Mouse (Mus musculus): ENCODE data around the gene Homer1. TPM values are rescaled to one million over a fixed set of nuclear protein-coding genes. Genes with fewer than 3 reads are reported as not detected.

The Homer1 gene
- total RNA-seq, 2 experiments from 2014 or later = 145 to 149 TPM

DNA sequence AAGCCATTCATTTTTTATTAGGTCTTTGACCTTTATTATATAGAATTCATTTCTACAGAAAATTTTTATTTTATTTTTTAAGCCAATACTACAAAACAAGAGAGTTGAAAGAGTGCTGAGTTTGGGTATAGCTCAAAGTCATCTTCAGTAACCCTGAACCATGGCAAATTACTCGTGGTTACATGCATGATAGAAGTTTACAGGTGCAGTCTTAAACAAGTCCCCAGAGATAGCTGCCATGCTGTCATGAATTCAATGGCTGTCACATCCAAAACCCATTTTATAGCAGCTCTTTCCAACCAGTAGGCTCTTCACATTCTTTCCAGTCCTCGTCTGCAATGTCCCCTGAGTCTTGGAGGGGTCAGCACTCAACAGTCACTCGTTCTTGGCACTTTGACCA lies 26.9 kb downstream of the Homer1 start:
- intact Hi-C loops (cut with DNase I) = no loop called here

DNA sequence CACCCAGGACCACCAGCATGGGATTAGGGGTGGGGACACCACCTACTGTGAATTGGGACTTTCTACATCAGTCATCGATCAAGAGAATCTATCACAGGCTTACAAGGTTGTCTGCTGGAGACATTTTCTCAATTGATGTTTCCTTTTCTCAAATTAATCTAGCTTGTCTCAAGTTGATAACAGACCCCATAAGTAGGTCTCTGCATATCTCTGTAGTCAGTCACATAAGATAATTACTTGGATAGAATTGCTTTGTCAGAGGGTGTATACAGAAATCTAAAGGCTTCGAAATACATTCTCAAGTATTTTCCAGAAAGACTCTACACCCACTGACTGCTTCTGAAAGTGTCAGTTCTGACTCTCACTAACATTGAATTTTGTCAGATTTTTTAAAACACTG lies 32.3 kb downstream of the Homer1 start:
- intact Hi-C loops (cut with DNase I) = no loop called here

More for the DNA sequence above, 26.9 kb downstream of the Homer1 start:
- DNase-seq (ENCODE audit: extremely low spot score in 1 of 2, low spot score in 2 of 2) = no peak

DNA sequence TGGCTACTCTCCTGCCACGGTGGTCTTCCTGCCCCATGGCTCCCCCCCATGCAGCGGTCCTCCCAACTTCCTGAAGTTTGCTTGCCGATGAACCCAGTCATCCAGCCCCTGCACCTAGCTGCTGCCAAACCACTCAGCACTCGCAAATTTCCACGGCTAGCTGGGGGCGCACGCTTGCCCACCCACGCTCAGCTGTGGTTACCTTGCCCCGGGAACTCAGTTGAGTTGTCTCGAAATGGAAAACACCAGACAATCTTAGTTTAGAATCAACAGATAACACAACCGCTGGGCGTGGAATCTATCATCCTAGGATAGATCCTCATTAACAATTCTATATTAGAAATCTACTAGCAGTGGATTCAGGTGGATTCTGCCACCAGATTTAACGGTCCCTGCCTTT lies 33.1 kb downstream of the Homer1 start:
- DNase-seq (ENCODE audit: extremely low spot score in 1 of 2, low spot score in 2 of 2) = no peak
- intact Hi-C loops (cut with DNase I) = no loop called here

More for the DNA sequence above, 32.3 kb downstream of the Homer1 start:
- no peak for DNase-seq (ENCODE audit: extremely low spot score in 1 of 2, low spot score in 2 of 2)

DNA sequence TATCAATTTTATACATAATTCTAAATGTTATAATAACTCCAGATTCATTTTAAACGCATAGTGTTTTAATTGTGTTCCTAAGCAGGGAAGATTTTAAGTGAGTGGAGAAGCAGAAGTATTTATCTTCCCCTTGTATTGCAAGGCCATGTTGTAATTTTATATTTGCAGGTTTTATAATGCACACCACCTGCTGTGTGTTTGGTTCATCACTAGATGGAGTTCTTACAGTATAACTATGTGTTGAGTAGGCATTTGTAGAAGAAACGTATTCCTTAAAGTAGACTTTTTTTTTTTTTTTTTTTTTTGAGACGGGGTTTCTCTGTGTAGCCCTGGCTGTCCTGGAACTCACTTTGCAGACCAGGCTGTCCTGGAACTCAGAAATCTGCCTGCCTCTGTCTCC lies 35.9 kb downstream of the Homer1 start:
- DNase-seq (ENCODE audit: extremely low spot score in 1 of 2, low spot score in 2 of 2) = no peak

DNA sequence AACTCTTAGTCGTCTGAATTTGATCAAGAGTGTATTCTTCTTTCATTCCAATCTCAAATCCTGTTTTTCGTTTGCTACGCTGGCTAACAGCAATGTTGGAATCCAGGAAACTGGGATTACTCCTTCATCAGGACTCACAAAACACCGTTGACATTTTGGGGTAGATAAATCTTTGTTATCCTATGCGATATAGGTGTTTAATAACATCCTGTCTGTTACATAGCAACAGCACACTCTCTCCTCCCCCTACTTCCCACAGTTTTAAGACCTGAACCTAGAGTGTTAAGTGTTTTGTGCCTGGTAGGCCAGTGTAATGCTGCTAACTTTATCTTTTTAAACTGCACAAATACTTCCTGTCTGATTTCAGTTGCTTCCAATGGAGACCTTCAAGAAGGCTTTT lies 39.0 kb downstream of the Homer1 start:
- no peak for DNase-seq (ENCODE audit: extremely low spot score in 1 of 2, low spot score in 2 of 2)
- intact Hi-C loops (cut with DNase I) = no loop called here

More for the DNA sequence above, 35.9 kb downstream of the Homer1 start:
- intact Hi-C loops (cut with DNase I) = no loop called here

DNA sequence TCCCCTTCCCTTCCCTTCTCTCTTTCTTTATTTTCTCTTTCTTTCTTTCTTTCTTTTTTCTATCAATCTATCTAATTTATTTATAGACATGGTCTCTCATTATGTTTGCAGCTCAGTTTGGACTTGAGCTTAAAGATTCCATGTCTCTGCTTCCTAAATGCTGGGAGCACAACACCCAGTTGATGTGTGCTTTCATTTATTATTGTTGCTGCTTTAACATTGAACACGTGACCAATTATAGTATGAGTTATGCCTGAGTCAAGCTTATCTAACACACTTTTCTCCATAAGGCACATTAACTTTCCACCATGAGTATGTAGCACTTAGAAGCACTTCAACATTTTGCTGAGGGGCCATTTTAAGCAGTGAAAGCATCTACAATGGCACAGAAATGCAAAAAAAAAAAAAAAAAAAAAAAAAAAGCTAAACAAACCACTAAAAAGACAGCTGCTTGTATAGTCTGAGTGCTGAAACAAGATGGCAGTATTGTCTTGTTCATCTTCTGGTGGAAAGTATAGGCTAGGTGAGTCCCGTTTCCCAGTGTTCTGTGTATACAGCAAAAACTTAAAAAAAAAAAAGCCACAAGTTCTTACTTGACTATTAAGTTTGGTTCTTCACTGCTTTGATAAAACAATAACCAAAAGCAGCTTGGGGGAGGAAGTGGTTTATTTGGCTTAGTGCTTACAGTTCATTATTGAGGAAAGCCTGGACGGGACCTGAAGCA lies 41.3 kb downstream of the Homer1 start:
- intact Hi-C loops (cut with DNase I) = no loop called here
- no peak for DNase-seq (ENCODE audit: extremely low spot score in 1 of 2, low spot score in 2 of 2)

DNA sequence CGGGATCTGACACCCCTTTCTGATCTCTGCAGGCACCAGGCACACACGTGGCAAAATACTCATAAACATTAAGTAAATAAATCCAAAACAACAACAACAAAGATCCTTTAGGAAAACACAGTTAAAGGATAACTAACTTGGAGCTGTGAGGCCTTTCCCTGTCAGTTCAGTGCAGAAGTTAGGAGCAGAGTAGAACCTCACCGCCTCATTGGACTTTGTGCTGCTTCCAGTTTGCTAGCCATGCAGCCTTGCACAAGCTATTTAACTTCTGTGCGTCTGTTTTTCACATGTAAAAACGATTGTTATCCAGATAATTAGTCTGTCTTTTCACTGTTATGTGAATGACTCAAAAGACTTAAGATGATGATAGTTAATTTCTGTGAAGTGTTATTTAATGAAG lies 43.2 kb downstream of the Homer1 start:
- DNase-seq (ENCODE audit: extremely low spot score in 1 of 2, low spot score in 2 of 2) = no peak

DNA sequence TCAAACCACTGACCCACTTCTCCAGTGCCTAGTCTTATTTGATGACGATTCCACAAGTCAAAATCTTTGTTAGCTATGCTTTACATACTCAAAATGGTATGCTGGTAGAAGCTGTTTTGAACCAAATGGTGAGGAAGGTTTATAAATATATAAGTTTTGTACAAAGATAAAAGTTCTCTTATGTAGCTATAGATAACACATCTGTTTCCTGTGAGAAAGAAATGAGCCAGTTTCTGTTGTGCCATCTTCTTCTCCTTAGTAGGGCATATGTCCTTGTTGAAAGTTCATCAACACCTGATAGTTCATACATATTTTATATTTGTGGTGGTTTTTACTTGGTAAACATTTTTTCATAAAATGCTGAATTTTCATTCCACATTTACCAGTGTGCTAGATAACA lies 45.0 kb downstream of the Homer1 start:
- no peak for DNase-seq (ENCODE audit: extremely low spot score in 1 of 2, low spot score in 2 of 2)
- intact Hi-C loops (cut with DNase I) = no loop called here

More for the DNA sequence above, 43.2 kb downstream of the Homer1 start:
- intact Hi-C loops (cut with DNase I) = no loop called here

DNA sequence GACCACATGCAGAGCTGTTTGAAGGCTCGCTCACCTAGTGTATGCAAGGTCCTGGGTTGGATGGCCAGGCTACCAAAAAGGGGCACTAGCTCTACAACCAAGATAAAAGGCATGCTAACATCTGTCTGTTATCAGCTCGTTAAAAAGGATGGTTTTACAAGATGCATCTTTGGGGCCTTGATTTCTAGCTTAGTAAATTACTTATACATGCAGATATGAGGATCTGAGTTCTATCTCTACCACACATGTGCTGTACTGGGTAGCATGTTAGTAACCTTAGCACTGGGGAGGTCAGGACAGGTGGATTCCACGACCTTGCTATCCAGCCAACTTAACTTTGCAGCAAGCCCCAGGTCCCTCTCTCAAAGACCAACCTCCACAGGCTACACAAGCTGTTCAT lies 46.4 kb downstream of the Homer1 start:
- no peak for DNase-seq (ENCODE audit: extremely low spot score in 1 of 2, low spot score in 2 of 2)
- intact Hi-C loops (cut with DNase I) = no loop called here

DNA sequence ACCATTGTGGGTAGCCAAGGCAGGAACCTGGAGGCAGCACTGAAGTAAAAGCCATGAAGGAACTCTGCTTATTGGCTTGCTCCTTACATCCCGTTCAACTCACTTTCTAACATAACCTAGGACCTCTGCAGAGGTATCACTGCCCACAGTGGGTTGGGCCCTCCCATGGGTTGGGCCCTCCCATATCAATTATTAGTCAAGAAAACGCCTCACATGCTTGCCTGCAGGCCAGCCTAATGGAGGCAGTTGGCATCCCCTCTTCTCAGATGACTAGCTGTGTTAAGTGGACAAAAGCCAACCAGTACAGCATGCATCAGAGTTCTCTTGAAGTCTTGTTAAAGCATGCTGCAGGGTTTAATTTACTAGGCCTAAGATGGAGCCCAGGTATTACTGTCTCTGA lies 52.6 kb downstream of the Homer1 start:
- DNase-seq (ENCODE audit: extremely low spot score in 1 of 2, low spot score in 2 of 2) = no peak
- intact Hi-C loops (cut with DNase I) = no loop called here

DNA sequence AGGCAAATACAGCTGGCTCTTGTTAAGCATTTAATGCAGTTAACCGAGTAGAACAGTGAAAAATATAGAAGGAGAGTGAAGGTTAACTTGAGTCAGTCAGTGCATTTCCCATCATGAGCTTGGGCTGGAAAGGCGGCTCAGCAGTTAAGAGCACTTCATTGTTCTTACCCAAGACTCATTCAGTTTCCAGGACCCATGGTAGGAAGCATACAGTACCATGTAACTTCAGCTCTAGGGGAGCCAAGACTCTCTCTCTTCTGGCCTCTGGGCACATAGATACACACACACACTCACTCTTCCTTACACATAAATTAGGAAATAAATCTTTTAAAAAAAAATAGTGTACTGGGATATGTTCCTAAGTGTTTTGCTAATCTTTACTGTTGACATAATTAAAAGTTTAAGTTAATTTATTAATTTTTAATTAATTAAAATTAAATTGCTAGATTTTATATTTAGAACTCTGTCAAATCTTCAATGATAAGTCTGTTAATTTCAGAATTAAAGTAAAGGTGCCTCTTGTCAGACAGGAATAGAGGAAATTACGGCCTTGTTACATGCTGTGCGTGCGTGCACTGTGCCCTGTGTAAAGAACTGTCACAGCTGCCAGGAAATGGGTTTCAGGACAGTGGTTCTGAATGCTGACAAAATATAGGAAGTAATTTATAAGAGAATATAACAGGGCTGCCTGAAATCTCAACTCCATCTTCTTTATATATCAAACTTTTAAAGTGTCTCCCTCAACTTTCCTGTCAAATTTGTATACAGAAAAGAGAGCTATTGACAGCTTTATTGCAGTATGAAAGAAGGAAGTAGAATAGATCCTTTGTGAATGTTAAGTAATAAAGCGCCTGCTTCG lies 55.2 kb downstream of the Homer1 start:
- DNase-seq (ENCODE audit: extremely low spot score in 1 of 2, low spot score in 2 of 2) = no peak
- intact Hi-C loops (cut with DNase I) = no loop called here

DNA sequence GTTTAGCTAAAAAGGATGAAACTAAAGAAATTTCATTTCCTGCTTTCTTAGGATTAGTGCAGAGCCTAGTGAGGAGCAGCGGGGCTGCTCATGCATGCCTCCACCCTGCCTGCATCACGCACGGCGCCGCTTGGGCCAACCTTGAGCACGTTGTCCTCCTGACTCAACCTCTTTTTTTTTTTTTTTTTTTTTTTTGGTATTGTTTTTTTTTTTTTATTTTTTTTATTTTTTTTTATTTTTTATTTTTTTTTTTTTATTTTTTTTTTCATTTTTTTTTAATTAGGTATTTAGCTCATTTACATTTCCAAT lies 55.8 kb downstream of the Homer1 start:
- no peak for DNase-seq (ENCODE audit: extremely low spot score in 1 of 2, low spot score in 2 of 2)
- intact Hi-C loops (cut with DNase I) = no loop called here

DNA sequence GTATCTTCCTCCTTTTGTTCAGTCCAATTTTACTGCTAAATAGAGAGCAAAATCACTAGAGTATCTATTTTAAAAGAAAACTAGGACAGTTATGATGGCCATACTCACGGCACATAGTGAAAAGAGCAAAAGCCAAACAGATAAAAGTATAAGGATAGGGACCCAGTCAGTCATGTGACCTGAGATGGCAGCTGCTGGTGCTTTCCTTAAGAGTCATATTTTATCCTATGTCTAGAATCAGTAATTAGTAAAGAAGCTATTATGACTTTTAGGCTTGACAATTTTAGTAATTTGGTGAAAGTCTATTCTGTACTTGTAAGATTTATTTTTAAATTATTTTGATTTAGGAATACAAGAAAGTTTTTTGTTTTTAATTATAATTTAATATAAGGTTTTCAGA lies 59.1 kb downstream of the Homer1 start:
- no peak for DNase-seq (ENCODE audit: extremely low spot score in 1 of 2, low spot score in 2 of 2)
- intact Hi-C loops (cut with DNase I) = no loop called here

DNA sequence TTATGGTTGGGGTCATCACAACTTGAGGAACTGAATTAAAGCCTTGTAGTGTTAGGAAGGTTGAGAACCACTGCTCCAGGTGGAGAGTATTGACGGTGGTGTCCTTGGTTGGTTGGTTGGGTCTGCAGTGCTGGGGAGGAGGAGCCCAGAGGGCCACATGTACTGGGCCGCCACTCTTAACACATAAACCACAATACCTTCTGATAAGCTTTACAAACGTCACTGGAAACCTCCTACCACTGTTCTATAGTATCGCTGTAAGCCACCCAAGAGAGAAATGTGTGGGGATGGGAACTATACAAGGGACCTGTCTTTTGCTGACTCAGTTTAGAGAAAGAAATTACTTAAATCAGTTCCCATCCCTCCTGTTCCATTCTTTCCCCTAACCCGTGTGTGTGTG lies 68.1 kb downstream of the Homer1 start:
- intact Hi-C loops (cut with DNase I) = no loop called here
- no peak for DNase-seq (ENCODE audit: extremely low spot score in 1 of 2, low spot score in 2 of 2)

DNA sequence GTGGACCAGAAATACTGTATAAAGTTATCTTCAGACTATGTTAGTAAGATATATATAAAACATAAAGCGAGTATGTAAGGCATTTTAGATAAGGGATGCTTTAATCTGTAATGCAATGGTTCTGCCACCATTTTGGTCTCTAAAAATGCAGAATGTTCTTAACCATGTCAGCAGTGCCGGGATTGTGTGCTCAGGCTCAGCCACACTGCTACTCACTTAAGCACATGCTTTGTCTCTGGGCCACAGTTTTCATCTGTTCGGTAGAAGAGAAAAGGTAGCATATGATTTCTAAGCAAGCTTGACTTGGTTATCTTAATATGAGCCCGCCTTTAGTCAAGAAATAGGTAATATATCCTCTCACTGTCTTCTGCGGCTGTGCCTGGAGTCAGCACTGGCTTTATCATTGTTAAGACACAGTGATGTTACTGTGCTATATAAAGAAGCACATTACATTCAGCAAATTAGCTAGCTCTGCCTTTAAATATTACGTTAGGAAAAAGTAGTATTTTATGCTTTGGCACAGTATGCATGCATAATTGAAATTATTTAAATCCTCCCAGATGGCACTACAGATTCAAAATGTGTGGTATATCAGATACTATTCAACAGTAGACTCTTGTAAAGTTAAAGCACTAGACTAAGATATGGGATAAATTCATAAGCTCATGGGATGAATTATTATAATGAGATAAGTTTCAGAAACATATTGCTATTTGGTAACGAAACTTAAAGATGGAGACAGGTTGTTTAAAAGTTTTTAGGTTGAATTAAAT lies 69.6 kb downstream of the Homer1 start:
- no peak for DNase-seq (ENCODE audit: extremely low spot score in 1 of 2, low spot score in 2 of 2)

DNA sequence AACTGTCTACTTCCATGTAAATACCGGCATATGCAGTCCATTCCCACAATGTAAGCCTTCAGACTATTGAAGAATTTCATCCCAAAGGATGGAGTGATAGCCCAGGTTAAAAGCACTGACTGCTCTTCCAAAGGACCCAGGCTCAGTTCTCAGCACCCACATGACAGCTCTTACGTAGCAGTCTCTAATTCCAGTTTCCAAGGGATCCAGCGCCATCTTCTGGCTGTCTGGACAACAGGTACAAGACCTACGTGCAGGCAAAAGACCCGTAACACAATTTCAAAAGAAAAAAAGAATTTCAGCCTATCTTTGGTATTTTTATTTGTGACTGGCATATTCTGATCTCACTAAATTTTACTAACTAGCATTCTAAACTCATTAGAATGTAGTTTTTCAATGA lies 75.0 kb downstream of the Homer1 start:
- no peak for DNase-seq (ENCODE audit: extremely low spot score in 1 of 2, low spot score in 2 of 2)
- intact Hi-C loops (cut with DNase I) = no loop called here

More for the DNA sequence above, 69.6 kb downstream of the Homer1 start:
- intact Hi-C loops (cut with DNase I) = no loop called here

DNA sequence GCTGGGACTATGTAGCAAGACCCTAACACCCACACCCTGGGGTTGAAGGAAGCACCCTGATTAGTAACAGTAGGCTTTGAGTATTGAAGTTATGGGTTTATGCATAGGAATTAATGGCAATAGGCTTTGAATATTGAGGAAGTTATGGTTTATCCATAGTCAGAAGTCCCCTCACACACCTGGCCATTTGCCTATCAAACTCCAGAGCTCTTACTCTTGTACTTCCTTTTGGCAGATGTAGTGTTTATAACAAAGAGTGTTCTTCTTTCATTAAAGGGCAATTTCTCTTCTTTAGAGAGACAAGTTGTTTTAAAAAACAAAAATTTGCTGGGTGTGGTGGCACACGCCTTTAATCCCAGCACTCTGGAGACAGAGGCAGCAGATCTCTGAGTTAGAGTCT lies 79.1 kb downstream of the Homer1 start:
- intact Hi-C loops (cut with DNase I) = no loop called here

DNA sequence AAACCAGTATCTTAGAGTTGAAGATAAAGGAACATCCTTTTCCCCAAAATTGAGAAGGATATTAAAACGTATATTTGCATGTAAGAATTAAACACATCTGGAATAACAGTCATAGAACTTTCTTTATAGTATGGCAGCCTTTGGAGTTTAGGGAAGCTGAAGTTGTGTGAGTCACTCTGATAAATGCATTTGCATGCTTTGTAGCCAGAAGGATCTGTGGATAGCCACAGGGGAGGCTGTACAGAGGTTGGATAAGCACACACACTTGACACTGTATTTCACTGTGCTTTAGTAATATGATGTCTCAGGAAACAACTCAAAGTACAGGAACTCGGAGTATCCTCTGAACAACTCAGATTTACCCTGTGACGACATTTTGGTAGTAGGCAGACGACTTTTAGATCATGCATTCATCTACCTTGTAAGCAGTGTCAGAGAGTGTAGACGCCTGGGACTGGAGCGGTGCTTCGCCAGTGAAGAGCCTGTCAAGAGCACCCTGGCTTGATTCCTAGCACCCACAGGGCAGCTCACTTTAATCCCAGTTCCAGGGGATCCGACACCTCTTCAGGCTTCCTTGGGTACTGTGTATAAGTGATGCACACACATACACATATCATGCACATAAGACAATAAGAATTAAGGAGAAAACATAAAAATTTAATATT lies 81.1 kb downstream of the Homer1 start:
- no peak for DNase-seq (ENCODE audit: extremely low spot score in 1 of 2, low spot score in 2 of 2)
- intact Hi-C loops (cut with DNase I) = no loop called here

More for the DNA sequence above, 79.1 kb downstream of the Homer1 start:
- DNase-seq (ENCODE audit: extremely low spot score in 1 of 2, low spot score in 2 of 2) = no peak

DNA sequence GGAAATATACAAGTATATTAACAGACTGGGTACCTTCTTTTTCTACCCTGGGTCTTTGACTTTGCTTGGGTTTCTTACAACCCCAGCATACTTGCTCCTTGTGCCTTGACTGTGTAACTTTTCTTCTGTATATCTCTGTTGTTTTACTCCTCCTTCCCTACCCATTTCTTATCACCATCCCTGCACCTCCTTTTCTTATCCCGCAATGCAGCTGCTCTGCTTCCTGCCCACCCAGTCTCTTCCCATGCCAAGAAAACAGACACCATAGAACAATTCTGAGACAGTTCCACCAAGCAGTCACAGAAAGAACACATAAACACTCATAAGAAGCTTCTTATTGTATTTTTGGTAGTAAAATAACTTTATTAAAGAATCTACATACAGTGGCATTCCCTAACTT lies 81.9 kb downstream of the Homer1 start:
- intact Hi-C loops (cut with DNase I) = no loop called here
- no peak for DNase-seq (ENCODE audit: extremely low spot score in 1 of 2, low spot score in 2 of 2)
